Mouse (Mus musculus) thymus, postnatal 0 days (tissue): Measurements from ENCODE around the gene Lekr1. TPM values are rescaled to one million over a fixed set of nuclear protein-coding genes. Genes with fewer than 3 reads are reported as not detected.
A peak's percentile ranks its signal among the peaks of the same experiment; 100 is the strongest.

ENCODE experiments used
- DNase-seq: peaks from one replicate; pipeline ENCODE4 v3.0.0-alpha.2; 2015; ENCODE audit warnings: low spot score
- polyA plus RNA-seq: library from polyadenylated mRNA; unstranded; fragments of >200 nt; fragmentation: Nextera tagmentation; extraction: Ambion mirVana; gene quantifications from 2 replicates; pipeline ENCODE4 v1.2.1, GENCODE M21; 2015

Gene Lekr1
- polyA plus RNA-seq, 1 experiment from 2014 or later, result 4.5 TPM

DNA sequence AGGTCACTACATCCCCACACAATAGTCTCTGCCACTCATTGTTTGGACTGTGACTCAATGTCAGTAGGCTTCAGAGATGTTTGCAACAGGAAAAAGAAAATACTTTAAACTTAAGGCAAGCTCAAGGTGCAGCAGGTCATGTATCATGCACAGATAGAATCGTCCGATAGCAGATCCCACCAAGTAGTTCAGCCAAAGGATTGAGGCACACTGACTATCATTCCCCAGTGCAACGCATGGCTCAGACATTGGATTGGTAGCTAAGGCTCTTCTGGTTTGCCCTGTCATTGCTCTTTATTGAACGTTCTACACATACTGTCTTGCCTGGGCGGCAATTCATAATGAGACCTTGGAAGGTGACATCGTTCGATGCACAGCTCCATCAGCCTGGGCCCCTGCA is 9.6 kb upstream of the Lekr1 start:
- DNase-seq, result no peak

- DNase-seq, result no peak
Measured at GRCm38 (mm10) chr3:65656902-65657660, 8.9 kb upstream of the Lekr1 start.

- DNase-seq, result no peak
Measured at GRCm38 (mm10) chr3:65658081-65658612, 7.9 kb upstream of the Lekr1 start.

- DNase-seq, result peak; percentile 82
Measured at GRCm38 (mm10) chr3:65658721-65659619, 7.1 kb upstream of the Lekr1 start.

GRCm38 (mm10) chr3:65659620-65659932 is 6.5 kb upstream of the Lekr1 start:
- no peak for DNase-seq

GRCm38 (mm10) chr3:65660336-65660735 is 5.7 kb upstream of the Lekr1 start:
- DNase-seq, result no peak

DNA sequence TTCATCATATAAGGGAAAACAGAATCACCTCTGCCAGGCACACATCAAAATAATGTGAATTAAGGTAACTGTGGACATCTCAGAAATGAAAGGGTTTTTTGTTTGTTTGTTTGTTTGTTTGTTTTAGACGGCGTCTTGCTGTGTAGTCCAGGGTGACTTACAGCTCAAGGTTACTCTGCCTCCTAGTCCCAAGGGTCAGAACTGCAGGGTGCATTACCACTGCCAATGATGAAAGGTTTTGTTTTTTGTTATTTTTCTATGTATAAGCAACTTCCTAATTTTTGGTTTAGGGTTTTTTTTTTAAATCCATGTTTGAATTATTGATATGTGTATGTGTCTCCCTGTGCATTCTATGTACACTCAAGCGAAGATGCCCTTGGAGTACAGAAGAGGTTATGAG is 4.3 kb upstream of the Lekr1 start:
- DNase-seq, result no peak

DNA sequence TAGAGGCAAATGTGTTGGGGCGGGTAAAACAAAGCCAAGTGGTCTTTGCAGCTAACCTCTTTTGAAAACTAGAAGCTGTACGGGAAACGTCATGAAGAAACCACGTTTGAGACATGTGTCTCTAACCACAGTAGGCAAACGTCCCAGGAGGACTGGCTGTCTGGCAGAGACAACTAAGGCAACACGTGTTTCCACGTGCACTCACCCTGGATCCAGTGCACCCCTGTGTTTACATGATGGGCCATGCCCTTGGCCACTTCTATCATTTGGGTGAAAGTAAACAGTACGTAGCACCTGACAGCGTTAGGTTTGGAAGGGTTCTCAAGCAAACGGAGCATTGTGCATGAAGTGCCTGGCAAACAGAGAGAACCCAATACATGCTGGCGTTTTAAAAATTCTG is 2.9 kb upstream of the Lekr1 start:
- DNase-seq, result peak; percentile 84

- no peak for DNase-seq
Measured at GRCm38 (mm10) chr3:65670216-65670615, 4.2 kb downstream of the Lekr1 start.

DNA sequence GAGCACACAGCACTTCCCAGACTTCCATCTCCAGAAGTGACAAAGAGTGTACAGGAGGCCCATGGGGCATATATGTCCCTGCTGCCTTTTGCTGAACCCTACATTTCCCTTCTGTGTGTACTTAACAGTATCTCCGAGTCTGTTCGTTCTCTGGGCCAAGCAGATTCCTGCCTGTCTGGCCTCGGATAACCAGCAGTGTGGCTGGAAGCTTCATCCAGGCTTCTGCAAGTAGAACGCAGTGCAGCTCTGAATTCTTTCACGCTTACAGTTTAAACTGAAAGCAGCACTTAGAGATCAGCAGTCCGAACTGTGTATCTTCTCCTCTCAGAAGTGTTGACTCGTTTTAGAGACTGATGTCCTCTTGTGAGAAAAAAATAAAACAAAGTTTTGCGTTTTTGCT is 7.7 kb downstream of the Lekr1 start:
- no peak for DNase-seq

GRCm38 (mm10) chr3:65680612-65681011 is 14.6 kb downstream of the Lekr1 start:
- DNase-seq, result no peak

- no peak for DNase-seq
Measured at GRCm38 (mm10) chr3:65689705-65690104, 23.7 kb downstream of the Lekr1 start.

- peak; percentile 20 for DNase-seq
Measured at GRCm38 (mm10) chr3:65690850-65691249, 24.8 kb downstream of the Lekr1 start.

GRCm38 (mm10) chr3:65699704-65700103 is 33.7 kb downstream of the Lekr1 start:
- DNase-seq, result no peak

GRCm38 (mm10) chr3:65714372-65714771 is 48.3 kb downstream of the Lekr1 start:
- DNase-seq, result no peak

DNA sequence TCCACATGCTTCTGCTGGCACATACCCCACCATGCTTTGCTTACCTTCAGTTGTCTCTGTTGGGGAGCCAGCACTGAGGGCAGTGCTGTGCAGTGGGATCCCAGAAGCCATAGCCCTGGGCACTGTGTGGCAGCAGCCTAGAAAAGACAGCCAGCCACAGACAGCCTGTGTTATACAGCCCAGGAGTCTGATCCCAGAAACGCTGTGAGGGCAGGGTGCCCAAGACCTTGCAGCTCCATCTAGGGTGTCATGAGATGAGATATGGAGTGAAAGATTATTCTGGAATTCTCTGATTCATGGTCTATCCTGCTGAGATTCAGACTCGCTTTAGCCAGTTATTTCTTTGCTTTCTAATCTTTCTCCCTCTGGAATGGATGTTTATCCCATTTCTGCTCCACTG is 51.4 kb downstream of the Lekr1 start:
- no peak for DNase-seq

- DNase-seq, result no peak
Measured at GRCm38 (mm10) chr3:65722897-65723296, 56.9 kb downstream of the Lekr1 start.

DNA sequence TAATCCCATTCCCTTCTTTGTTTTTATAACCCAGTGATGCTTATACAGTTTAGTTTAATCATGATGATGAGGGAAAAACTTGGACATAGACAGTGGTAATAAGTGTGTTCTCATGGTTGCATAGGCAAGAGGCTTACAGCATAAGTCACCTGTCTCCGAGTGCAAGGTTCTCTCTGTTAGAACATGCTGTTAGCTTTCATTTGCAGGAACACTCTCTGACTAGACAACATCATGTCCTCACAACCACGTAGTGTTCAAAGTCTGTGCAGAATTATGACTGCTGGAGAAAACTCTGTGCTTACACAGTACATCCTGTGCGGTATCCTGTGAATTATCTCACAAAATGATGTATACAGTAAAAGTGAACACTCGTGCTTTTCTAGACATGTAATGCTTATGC is 57.6 kb downstream of the Lekr1 start:
- no peak for DNase-seq

- no peak for DNase-seq
Measured at GRCm38 (mm10) chr3:65737816-65738215, 71.8 kb downstream of the Lekr1 start.

DNA sequence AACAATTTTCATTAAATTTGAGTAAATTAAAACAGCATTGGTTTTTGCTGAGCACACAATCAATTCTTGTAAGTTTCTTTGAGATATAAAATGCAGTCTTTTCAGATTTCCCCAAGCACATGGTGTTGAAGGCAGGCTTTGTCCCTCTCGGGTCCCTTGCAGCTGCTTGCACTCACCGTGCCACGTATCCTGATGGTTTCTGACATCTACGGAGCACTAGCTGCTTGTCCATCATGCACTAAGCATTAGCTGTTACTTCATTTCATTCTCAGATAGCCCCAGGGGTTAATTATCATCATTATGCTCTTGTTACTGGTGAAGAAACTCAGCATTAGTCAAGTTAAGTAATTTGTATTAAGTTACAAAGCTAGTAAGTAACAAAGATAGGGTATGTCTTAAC is 78.9 kb downstream of the Lekr1 start:
- no peak for DNase-seq

- no peak for DNase-seq
Measured at GRCm38 (mm10) chr3:65764511-65765508, 98.8 kb downstream of the Lekr1 start.
